Mouse (Mus musculus) midbrain, embryonic 15.5 days (tissue): ENCODE data around the gene Bpifc. TPM values are rescaled to one million over a fixed set of nuclear protein-coding genes. Genes with fewer than 3 reads are reported as not detected.
A peak's percentile ranks its signal among the peaks of the same experiment; 100 is the strongest.
"Not testable (repeated sequence)": the region's sequence is repeated elsewhere in the genome, so short reads cannot be mapped to it uniquely, and the experiment has no call there.

Experiments used
- ATAC-seq: fragments of 200-750 bp; cut with Nextera tagmentation; replicated peaks from 2 replicates; pipeline ENCODE4 v1.8.0; 2017; ENCODE audit warnings: moderate TSS enrichment
- H3K27ac ChIP-seq: fragments of 300-500 bp; sonication (generic); 2 replicates; pipeline ENCODE4 v1.5.1; 2015; ENCODE audit warnings: mild to moderate bottlenecking, inconsistent platforms
- H3K27me3 ChIP-seq: fragments of 300-500 bp; sonication (generic); replicated peaks from 2 replicates; pipeline ENCODE4 v1.6.1; 2015; ENCODE audit warnings: inconsistent platforms
- H3K36me3 ChIP-seq: fragments of 300-500 bp; sonication (generic); replicated peaks from 2 replicates; pipeline ENCODE4 v1.6.1; 2015; ENCODE audit warnings: inconsistent platforms
- H3K4me1 ChIP-seq: fragments of 300-500 bp; sonication (generic); 2 replicates; pipeline ENCODE4 v1.6.1; 2015; ENCODE audit warnings: inconsistent platforms
- H3K4me2 ChIP-seq: fragments of 300-500 bp; sonication (generic); 2 replicates; pipeline ENCODE4 v1.6.1; 2015; ENCODE audit warnings: inconsistent platforms, mild to moderate bottlenecking, moderate library complexity
- H3K4me3 ChIP-seq: fragments of 300-500 bp; sonication (generic); 2 replicates; pipeline ENCODE4 v1.5.1; 2015; ENCODE audit warnings: mild to moderate bottlenecking, inconsistent platforms
- H3K9ac ChIP-seq: fragments of 300-500 bp; sonication (generic); 2 replicates; pipeline ENCODE4 v1.6.1; 2015; ENCODE audit warnings: mild to moderate bottlenecking, inconsistent platforms
- H3K9me3 ChIP-seq: fragments of 300-500 bp; sonication (generic); 2 replicates; pipeline ENCODE4 v1.6.1; 2016; ENCODE audit warnings: inconsistent platforms
- WGBS: fragments of 180-500 bp; shearing (Covaris S2); methylation state at CpG from one replicate; pipeline ENCODE4 v1.1.7; 2015; ENCODE audit warnings: mixed read lengths; 5-methylcytosine and 5-hydroxymethylcytosine counted together
- polyA plus RNA-seq: library from polyadenylated mRNA; unstranded; fragments of >200 nt; fragmentation: Nextera tagmentation; extraction: Ambion mirVana; gene quantifications from 2 replicates; pipeline ENCODE4 v1.2.1, GENCODE M21; 2015

The Bpifc gene
- polyA plus RNA-seq, 1 experiment from 2014 or later = not detected

DNA sequence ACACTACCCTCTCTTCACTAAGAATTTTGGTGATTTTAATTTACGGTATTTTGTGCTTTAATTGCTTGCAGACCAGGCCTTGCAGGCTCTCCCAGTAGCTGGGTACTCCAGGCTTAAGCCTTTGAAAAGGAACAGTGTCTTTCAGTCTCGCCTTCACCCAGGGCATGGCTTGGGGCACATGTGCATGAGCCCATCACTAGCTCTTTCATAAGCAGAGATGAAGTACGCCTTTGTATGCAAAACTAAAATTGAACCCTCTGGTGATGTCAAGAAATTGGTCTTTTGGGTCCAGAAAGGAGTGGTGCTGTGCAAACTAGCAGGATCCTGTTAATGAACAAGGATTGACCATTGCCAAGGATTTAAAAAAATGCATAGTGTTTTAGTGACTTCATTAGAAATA is 20.8 kb upstream of the Bpifc start:
- Histone ChIP-seq H3K27me3 (no peaks in the 10 kb centered on the region), H3K4me2 (no peak overlapping the region), H3K36me3 (no peaks in the 10 kb centered on the region), H3K9me3 (no peaks in the 10 kb centered on the region), H3K4me3 (no peak overlapping the region), H3K4me1 (no peaks in the 10 kb centered on the region), H3K9ac (no peak overlapping the region), H3K27ac (no peak overlapping the region)
- no peak for ATAC-seq
- WGBS = 79% methylated on average over 3 of the region's 3 CpGs

DNA sequence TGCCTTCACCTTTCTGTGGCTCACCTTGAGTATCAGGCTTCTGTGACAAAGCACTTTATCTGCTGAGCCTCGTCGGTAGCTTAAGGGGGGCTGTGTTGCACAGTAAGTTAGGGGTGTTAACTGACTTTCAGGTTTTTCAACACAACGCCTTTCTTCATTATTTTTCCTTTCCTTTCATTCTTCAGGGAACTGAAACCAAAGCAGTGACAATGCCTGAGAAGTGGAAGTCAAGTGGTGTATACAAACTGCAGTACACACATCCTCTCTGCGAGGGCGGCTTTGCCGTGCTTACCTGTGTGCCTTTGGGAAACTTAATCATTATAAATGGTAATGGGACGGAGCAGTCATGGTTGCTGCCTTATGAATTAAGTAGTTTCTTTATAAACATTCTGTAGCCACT is 19.0 kb upstream of the Bpifc start:
- Histone ChIP-seq H3K9ac (no peak overlapping the region), H3K4me2 (no peak overlapping the region), H3K27me3 (no peaks in the 10 kb centered on the region), H3K4me3 (no peak overlapping the region), H3K9me3 (no peaks in the 10 kb centered on the region), H3K27ac (no peak overlapping the region), H3K4me1 (no peaks in the 10 kb centered on the region), H3K36me3 (no peaks in the 10 kb centered on the region)
- WGBS = 89% methylated on average over 7 of the region's 7 CpGs
- no peak for ATAC-seq

DNA sequence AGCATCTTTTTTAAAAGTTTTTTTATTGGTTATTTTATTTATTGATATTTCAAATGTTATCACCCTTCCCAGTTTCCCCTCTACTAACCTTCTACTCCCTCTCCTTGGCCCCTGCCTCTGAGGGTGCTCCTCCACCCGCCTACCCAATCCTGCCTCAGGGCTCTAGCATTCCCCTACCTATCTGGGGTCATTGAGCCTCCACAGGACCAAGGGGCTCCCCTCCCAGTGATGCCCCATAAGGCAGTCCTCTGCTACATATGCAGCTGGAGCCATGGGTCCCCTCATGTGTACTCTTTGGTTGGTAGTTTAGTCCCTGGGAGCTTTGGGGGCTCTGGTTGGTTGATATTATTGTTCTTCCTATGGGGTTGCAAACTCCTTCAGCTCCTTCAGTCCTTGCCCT is 15.1 kb upstream of the Bpifc start:
- H3K27me3 ChIP-seq, H3K9ac ChIP-seq, H3K4me3 ChIP-seq, H3K9me3 ChIP-seq, ATAC-seq, H3K4me2 ChIP-seq, H3K27ac ChIP-seq, H3K36me3 ChIP-seq, H3K4me1 ChIP-seq: not testable (repeated sequence)
- 87% methylated on average over 1 of the region's 1 CpGs for WGBS

DNA sequence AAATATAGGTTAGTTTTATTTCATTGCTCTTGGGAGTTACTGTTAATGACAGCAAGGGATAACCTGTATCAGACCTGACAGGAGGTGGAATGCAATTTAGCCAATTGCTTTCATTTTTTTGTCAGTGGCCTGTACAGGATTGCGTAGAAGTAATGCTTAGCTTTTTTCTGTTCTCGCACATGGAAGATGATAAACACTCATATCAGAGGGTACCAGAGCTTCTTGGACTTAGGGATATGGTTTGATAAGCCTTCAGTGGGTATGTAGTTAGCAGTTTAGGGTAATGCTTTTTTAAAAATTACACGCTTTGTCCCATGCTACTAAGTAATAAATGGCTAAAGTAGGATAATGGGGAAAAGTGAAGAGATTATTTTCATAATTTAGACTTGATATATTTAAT is 14.7 kb upstream of the Bpifc start:
- Histone ChIP-seq H3K4me1 (peaks cover 5% of the 10 kb centered on the region), H3K36me3 (no peaks in the 10 kb centered on the region), H3K9ac (no peak overlapping the region), H3K4me2 (no peak overlapping the region), H3K4me3 (no peak overlapping the region), H3K9me3 (no peaks in the 10 kb centered on the region), H3K27me3 (no peaks in the 10 kb centered on the region), H3K27ac (no peak overlapping the region)
- 89% methylated on average over 3 of the region's 3 CpGs for WGBS
- no peak for ATAC-seq

DNA sequence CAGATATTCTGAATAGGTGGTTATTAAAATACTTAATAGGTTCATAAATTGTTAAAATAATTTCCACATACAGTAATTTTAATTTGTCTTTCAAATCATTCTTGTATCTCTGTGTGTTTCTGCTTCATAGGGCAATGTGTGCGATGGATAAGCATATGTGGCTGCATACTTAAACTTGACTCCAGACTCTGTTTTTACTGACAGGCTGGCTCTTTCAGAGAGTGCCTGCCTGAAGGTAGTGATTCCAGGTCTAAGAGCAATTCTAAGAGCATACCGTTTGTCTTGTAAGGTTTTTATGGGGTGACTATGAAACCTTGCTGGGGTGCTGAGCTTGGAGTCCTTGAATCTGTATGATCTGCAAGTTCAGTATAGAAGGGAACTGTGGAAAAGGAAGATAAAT is 14.2 kb upstream of the Bpifc start:
- Histone ChIP-seq H3K4me2 (no peak overlapping the region), H3K4me1 (peaks cover 7% of the 10 kb centered on the region), H3K27me3 (no peaks in the 10 kb centered on the region), H3K36me3 (no peaks in the 10 kb centered on the region), H3K4me3 (no peak overlapping the region), H3K9ac (no peak overlapping the region), H3K27ac (no peak overlapping the region), H3K9me3 (no peaks in the 10 kb centered on the region)
- no peak for ATAC-seq
- 89% methylated on average over 2 of the region's 2 CpGs for WGBS

DNA sequence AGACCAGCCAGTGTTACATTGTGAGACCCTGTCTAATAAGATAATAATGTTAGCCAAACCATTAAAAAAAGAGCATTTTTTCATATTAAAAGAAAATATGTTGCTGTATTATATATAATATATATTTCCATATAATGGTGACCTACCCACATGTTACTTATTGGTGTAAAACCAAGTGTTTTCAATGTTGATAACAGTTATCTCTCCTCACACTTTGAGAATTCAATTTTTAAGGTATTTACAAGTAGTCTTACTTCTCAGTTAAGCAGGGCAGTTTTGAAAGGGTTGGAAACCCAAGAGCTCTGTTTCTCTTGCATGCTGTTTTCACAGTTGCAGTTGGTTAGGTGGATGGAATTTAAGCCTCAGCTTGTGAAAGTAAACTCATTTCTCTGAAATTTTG is 11.5 kb upstream of the Bpifc start:
- H3K9me3 ChIP-seq = no peaks in the 10 kb centered on the region
- no peak for ATAC-seq
- no peak overlapping the region for H3K9ac ChIP-seq
- no peaks in the 10 kb centered on the region for H3K36me3 ChIP-seq
- 0 out of 2 replicates have a peak, but pooled peaks cover 3% of the 10 kb centered on the region for H3K27me3 ChIP-seq
- no peak overlapping the region for H3K4me3 ChIP-seq
- H3K4me2 ChIP-seq = no peak overlapping the region
- no peak overlapping the region for H3K27ac ChIP-seq
- H3K4me1 ChIP-seq = peaks cover 7% of the 10 kb centered on the region

DNA sequence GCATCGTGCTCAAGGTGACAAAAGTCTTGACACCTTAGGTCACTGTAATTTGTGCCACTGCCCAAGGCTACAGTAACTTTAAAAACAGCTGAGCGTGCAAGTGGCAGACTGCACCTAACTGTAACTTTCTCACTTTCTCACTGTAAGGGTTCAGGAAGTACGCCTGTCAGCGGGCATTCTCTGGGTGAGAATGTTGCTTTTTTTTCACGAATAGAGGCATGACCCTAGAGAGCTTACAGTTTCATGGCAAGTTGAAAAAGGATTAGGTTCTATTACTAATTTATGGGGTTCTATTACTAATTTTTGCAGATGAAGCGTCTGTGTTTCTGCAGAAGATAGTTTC is 10.8 kb upstream of the Bpifc start:
- H3K36me3 ChIP-seq = no peaks in the 10 kb centered on the region
- 0 out of 2 replicates have a peak, but pooled peaks cover 3% of the 10 kb centered on the region for H3K27me3 ChIP-seq
- ATAC-seq = peak; percentile 11; the same call in 1 of the 2 replicates
- peak overlapping the region; percentile 63 for H3K9ac ChIP-seq
- H3K4me1 ChIP-seq = peaks cover 7% of the 10 kb centered on the region
- peak overlapping the region; percentile 69 for H3K4me2 ChIP-seq
- WGBS = 7% methylated on average over 6 of the region's 6 CpGs
- H3K9me3 ChIP-seq = no peaks in the 10 kb centered on the region
- peak overlapping the region; percentile 75 for H3K4me3 ChIP-seq
- H3K27ac ChIP-seq = no peak overlapping the region

DNA sequence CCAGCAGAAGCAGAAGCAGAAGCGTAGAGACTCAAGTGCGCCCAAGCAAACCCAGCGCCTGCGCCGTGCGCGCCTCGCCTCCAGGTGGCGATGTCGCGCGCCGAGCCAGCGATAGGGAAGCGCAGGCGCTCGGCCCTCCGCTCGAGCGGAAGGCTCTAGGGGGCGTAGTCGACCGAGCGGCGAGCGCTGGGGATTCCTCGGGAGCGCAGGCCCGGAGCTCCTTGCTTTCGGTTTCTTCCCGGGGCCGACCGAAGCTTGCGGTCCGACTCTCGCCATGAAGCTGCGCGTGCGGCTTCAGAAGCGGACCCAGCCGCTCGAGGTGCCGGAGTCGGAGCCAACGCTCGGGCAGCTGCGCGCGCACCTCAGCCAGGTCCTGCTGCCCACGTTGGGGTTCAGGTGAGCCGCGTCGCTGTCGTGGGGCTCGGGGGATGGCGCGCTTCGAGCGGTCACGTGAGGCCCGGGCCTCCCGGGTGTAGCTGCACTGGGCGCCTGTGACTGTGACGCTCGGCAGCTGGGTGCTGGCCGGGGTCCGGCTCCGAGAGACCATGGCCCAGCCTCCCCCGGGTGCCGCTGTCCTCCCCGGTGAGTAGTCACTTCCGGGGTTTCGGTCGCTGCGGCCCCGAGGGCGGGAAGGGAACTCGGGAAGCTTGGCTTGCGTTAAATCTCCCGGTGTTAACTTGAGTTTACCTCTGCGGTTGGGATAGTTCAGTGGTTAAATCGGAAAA is 10.2 kb upstream of the Bpifc start, which contains the start of gene Fbxo7:
Gene Fbxo7, plus strand, starts transcription at position 224 of the 725 bp plus-strand sequence.
- Histone ChIP-seq H3K27me3 (0 out of 2 replicates have a peak, but pooled peaks cover 3% of the 10 kb centered on the region), H3K9me3 (no peaks in the 10 kb centered on the region), H3K4me1 (peaks cover 7% of the 10 kb centered on the region), H3K36me3 (no peaks in the 10 kb centered on the region), H3K9ac (peak within 1 kb of the TSS; percentile 63), H3K27ac (peak within 1 kb of the TSS; percentile 85), H3K4me2 (peak within 1 kb of the TSS; percentile 69), H3K4me3 (peak within 1 kb of the TSS; percentile 75)
- peak; percentile 98 for ATAC-seq
- 0% methylated on average over 81 of the region's 82 CpGs for WGBS

DNA sequence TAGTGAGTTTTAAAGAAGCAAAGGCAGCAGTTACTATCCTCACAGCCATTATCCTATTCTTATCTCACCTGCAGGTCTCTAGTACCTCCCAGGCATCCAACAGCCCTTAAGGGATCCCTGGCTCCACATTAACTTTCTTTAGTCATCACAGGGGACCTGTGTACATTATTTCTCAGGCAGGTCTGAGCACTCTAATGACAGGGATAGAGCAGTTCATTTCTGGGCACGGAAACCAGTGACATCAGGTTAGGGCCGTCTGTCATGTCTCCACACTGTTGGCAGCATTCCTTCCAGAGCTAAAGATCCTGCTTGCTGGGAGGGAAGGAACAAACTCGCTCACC is 9.7 kb upstream of the Bpifc start:
- H3K27ac ChIP-seq = no peak overlapping the region
- peak overlapping the region; percentile 69 for H3K4me2 ChIP-seq
- H3K9me3 ChIP-seq = no peaks in the 10 kb centered on the region
- H3K36me3 ChIP-seq = no peaks in the 10 kb centered on the region
- 0 out of 2 replicates have a peak, but pooled peaks cover 3% of the 10 kb centered on the region for H3K27me3 ChIP-seq
- ATAC-seq = no peak
- 2% methylated on average over 3 of the region's 3 CpGs for WGBS
- peak overlapping the region; percentile 75 for H3K4me3 ChIP-seq
- peaks cover 7% of the 10 kb centered on the region for H3K4me1 ChIP-seq
- no peak overlapping the region for H3K9ac ChIP-seq

DNA sequence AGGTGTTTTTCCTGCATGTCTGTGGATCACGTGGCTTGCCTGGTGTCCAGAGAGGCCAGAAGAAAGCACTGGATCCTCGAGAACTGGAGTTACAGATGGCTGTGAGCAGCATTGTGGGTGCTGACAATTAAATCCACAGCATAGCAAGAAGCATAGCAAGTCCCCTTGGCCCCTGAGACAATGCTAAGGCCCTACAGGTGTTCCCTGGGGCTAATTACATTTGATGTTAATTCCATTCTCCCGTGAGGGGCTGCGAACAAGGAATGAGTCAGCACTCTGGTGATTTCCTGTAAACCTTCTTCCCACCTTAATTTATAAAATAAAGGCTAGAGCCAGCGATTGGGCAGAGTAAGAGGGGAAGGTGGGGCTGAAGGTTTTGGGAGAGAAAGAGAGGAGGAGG is 7.1 kb upstream of the Bpifc start:
- H3K9ac ChIP-seq = no peak overlapping the region
- 41% methylated on average over 5 of the region's 5 CpGs for WGBS
- no peak for ATAC-seq

DNA sequence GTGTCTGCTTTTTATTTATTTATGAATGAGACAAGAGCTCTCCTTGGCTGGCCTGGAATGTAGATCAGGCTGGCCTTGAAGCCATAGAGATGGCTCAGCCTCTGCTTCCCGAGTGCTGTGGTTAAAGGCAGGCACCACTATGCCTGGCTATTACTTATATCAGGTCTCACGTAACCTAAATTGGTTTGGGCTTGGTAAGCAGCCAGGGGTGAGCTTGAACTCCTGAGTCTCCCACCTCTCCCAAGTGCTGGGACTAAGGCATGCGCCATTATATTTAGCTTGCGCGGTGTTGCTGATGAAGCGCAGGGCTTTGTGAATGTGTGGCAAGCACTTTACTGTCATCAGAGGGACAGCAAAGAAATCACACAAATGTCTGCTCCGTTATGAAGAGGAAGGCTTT is 6.1 kb upstream of the Bpifc start:
- WGBS = 93% methylated on average over 7 of the region's 7 CpGs
- no peak for ATAC-seq
- Histone ChIP-seq H3K4me1 (peaks cover 7% of the 10 kb centered on the region), H3K4me2 (no peak overlapping the region), H3K9ac (no peak overlapping the region), H3K27me3 (0 out of 2 replicates have a peak, but pooled peaks cover 3% of the 10 kb centered on the region), H3K9me3 (no peaks in the 10 kb centered on the region), H3K4me3 (no peak overlapping the region), H3K36me3 (no peaks in the 10 kb centered on the region), H3K27ac (no peak overlapping the region)

More for the DNA sequence above, 7.1 kb upstream of the Bpifc start:
- Histone ChIP-seq H3K4me3 (no peak overlapping the region), H3K27me3 (0 out of 2 replicates have a peak, but pooled peaks cover 3% of the 10 kb centered on the region), H3K4me2 (no peak overlapping the region), H3K9me3 (no peaks in the 10 kb centered on the region), H3K27ac (no peak overlapping the region), H3K4me1 (peaks cover 7% of the 10 kb centered on the region), H3K36me3 (no peaks in the 10 kb centered on the region)

DNA sequence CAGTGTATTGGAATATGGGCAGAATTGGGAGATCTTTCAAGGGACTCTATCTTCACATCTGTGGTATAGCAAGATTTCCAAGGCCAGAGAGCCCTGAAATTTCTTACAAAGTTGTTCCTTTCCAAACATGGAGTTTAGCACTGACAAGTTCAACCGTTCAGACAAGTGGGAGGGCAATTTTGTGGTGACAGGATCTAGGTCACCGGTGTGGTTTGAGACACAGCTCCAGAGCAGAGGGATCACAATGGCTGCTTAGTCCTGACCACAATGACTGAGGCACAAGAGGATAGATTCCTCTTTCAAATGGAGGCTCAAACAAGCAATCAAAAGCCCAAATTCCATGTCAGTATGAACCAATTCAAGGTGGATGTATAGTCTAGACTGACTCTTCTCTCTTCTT is 523 bp downstream of the Bpifc start:
- Histone ChIP-seq H3K9me3 (no peaks in the 10 kb centered on the region), H3K36me3 (no peaks in the 10 kb centered on the region), H3K27ac (no peak overlapping the region), H3K4me2 (no peak overlapping the region), H3K4me1 (no peaks in the 10 kb centered on the region), H3K4me3 (no peak overlapping the region), H3K9ac (no peak overlapping the region), H3K27me3 (no peaks in the 10 kb centered on the region)
- 81% methylated on average over 2 of the region's 2 CpGs for WGBS
- ATAC-seq = no peak

DNA sequence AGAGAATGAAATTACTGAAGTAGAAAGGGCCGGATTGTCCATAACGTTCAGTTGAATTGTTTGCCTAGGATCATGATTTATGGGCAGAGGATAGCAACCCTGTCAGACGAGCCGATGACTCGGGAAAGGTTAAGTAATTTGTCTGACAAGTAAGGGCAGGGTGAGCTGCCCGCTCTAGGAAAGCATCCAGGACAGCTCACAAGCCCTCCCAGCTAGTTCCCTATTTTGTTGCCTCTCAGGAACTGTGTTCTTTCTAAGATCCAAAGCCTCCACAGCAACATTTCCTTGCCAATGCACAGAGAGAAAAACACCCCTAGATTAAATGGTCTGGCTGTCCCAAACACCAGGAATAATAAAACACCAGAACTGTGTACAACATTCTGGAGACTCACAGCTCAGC is 1.1 kb downstream of the Bpifc start:
- Histone ChIP-seq H3K36me3 (no peaks in the 10 kb centered on the region), H3K4me2 (no peak overlapping the region), H3K4me3 (no peak overlapping the region), H3K27me3 (no peaks in the 10 kb centered on the region), H3K27ac (no peak overlapping the region), H3K9me3 (no peaks in the 10 kb centered on the region), H3K9ac (no peak overlapping the region), H3K4me1 (no peaks in the 10 kb centered on the region)
- ATAC-seq = no peak
- 76% methylated on average over 6 of the region's 6 CpGs for WGBS
